Mouse (Mus musculus): Measurements from ENCODE around the gene Mrln. TPM values are rescaled to one million over a fixed set of nuclear protein-coding genes. Genes with fewer than 3 reads are reported as not detected.
A peak's percentile ranks its signal among the peaks of the same experiment; 100 is the strongest.

The Mrln gene
- polyA plus RNA-seq, 1 experiment: 0.82 TPM

DNA sequence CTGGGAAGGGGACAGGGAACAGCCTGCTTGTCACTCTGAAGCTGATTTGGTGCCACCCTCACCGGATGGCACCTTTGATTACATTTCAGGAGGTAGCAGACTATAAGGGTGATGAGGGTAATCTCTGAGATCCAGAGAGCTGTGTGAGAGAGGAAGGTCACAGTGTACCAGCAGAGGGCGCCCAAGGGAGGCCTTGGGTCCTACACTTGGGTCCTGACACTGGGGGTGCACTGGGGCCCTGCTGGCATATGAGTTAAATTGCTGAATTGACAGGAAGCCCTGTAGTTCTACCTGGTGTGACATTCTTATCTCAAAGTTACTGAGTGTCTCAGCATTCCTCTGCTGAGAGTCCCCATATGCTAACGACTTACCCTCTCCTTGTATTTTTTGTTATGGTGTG is 31.1 kb upstream of the Mrln start:
- DNase-seq (ENCODE audit: low read depth): peak; percentile 44
- TF ChIP-seq CTCF (IDR thresholded peaks at IDR 0.05; ENCODE audit: borderline replicate concordance, extremely low read depth, insufficient read depth, insufficient read length) (peak; percentile 72), POLR2A (IDR thresholded peaks at IDR 0.05; ENCODE audit: borderline replicate concordance, extremely low read depth, insufficient read depth, insufficient read length, poor library complexity, severe bottlenecking) (no peak)

DNA sequence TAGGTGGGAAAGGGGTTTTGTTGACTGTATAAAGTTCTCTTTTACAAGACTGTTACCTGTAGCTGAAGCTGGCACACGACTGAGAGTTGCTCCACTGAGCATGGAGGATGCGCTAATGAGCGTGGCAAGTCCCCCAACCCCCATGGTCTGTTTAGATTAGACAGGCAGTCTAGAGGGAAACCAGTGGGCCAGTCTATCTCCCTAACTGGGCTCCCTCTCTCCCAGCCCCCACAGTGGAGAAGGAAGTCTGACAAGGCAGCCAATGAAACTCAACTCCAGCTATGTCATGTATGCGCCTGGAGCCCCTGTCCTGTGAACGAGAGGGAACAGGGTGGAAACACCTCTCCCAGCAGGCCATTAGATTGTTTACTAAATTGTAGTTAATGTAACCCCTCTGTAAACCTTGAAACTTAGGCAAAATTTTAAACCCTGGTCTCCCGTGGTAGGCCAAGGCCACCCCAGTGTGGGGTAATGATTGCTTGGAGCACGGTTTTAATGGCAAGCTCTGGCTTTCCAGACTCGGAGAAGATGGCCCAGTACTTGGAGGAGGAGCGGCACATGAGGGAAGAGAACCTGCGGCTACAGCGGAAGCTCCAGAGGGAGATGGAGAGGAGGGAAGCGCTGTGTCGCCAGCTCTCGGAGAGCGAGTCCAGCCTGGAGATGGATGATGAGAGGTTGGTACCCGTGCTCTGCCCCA is 29.8 kb upstream of the Mrln start:
- DNase-seq (ENCODE audit: low read depth): no peak
- TF ChIP-seq POLR2A (IDR thresholded peaks at IDR 0.05; ENCODE audit: borderline replicate concordance, extremely low read depth, insufficient read depth, insufficient read length, poor library complexity, severe bottlenecking) (no peak), CTCF (IDR thresholded peaks at IDR 0.05; ENCODE audit: borderline replicate concordance, extremely low read depth, insufficient read depth, insufficient read length) (no peak)

GRCm38 (mm10) chr10:70180727-70181126 is 23.7 kb upstream of the Mrln start:
- TF ChIP-seq POLR2A (IDR thresholded peaks at IDR 0.05; ENCODE audit: borderline replicate concordance, extremely low read depth, insufficient read depth, insufficient read length, poor library complexity, severe bottlenecking): no peak
- TF ChIP-seq CTCF (IDR thresholded peaks at IDR 0.05; ENCODE audit: borderline replicate concordance, extremely low read depth, insufficient read depth, insufficient read length): no peak
- DNase-seq (ENCODE audit: low read depth): no peak

- no peak for DNase-seq (ENCODE audit: low read depth)
- TF ChIP-seq POLR2A (IDR thresholded peaks at IDR 0.05; ENCODE audit: borderline replicate concordance, extremely low read depth, insufficient read depth, insufficient read length, poor library complexity, severe bottlenecking) (no peak), CTCF (IDR thresholded peaks at IDR 0.05; ENCODE audit: borderline replicate concordance, extremely low read depth, insufficient read depth, insufficient read length) (no peak)
Observed at GRCm38 (mm10) chr10:70181279-70181972, 23.0 kb upstream of the Mrln start.

DNA sequence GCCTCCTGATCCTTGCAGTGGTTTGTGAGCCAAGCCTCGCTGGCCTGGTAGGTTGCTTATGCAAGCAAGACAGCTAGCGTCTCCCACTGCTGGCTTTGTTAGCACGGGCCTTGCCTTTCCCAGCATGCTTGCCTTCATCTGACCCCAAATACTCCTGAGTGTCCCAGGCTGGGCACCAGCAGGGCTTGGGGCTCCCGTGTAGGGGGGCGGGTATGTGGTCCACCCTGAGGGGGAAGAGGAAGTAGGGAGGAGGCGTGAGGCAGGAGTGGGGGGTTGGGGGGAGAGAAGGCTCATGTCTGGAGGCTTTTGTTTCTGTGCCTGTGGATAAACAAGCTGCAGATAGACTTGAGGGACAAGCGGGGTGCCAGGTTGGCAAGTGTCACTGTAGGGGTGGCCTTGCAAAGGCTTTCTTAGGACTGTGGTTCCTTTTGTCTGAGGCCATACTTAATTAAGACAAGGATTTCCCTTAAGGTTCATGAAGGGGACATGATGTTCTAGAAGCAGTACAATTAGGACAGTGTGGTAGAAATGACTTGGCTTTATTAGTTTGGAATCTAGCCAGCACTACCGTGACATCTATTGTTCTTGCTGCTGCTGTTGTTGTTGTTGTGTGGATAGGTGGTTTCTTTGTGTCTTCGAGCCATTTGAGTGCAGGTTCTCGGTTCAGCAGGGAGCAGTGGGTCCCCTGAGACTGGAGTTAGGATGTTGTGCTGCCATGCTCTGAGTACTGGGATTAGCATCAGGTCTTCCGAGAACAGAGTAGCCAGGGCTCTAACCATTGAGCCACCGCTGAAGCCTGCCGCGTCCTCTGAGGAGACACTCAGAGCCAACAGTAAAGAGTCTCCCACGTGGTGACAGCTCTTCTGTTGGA is 21.0 kb upstream of the Mrln start:
- peak; percentile 38 for DNase-seq (ENCODE audit: low read depth)
- TF ChIP-seq POLR2A (IDR thresholded peaks at IDR 0.05; ENCODE audit: borderline replicate concordance, extremely low read depth, insufficient read depth, insufficient read length, poor library complexity, severe bottlenecking): no peak
- no peak for TF ChIP-seq CTCF (IDR thresholded peaks at IDR 0.05; ENCODE audit: borderline replicate concordance, extremely low read depth, insufficient read depth, insufficient read length)

- no peak for DNase-seq (ENCODE audit: low read depth)
- TF ChIP-seq POLR2A (IDR thresholded peaks at IDR 0.05; ENCODE audit: borderline replicate concordance, extremely low read depth, insufficient read depth, insufficient read length, poor library complexity, severe bottlenecking) (no peak), CTCF (IDR thresholded peaks at IDR 0.05; ENCODE audit: borderline replicate concordance, extremely low read depth, insufficient read depth, insufficient read length) (peak; percentile 68)
Observed at GRCm38 (mm10) chr10:70186136-70186535, 18.3 kb upstream of the Mrln start.

DNA sequence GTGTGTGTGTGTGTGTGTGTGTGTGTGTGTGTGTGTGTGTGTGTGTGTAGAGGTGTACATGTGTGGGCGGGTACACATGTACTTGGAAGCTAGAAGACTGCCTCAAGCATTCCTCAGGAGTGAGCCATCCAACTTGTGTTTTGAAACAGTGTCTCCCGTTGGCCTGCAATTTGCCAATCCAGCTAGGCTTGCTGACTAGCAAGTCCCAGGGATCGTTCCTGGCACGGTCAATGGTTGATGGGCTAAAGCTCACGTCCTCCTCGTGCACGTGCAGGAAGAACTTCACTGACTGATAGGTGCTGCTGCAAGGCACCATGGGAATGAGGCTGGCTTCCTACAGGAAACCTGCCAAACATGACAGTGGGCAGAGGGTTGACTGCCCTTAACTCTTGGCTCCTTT is 17.9 kb upstream of the Mrln start:
- no peak for DNase-seq (ENCODE audit: low read depth)
- TF ChIP-seq CTCF (IDR thresholded peaks at IDR 0.05; ENCODE audit: borderline replicate concordance, extremely low read depth, insufficient read depth, insufficient read length) (no peak), POLR2A (IDR thresholded peaks at IDR 0.05; ENCODE audit: borderline replicate concordance, extremely low read depth, insufficient read depth, insufficient read length, poor library complexity, severe bottlenecking) (no peak)

- DNase-seq (ENCODE audit: low read depth): no peak
- TF ChIP-seq CTCF (IDR thresholded peaks at IDR 0.05; ENCODE audit: borderline replicate concordance, extremely low read depth, insufficient read depth, insufficient read length) (peak; percentile 41; the same call in 1 of the 2 replicates), POLR2A (IDR thresholded peaks at IDR 0.05; ENCODE audit: borderline replicate concordance, extremely low read depth, insufficient read depth, insufficient read length, poor library complexity, severe bottlenecking) (no peak)
Observed at GRCm38 (mm10) chr10:70189864-70190263, 14.6 kb upstream of the Mrln start.

GRCm38 (mm10) chr10:70194283-70194682 is 10.2 kb upstream of the Mrln start:
- no peak for DNase-seq (ENCODE audit: low read depth)
- no peak for TF ChIP-seq POLR2A (IDR thresholded peaks at IDR 0.05; ENCODE audit: borderline replicate concordance, extremely low read depth, insufficient read depth, insufficient read length, poor library complexity, severe bottlenecking)
- TF ChIP-seq CTCF (IDR thresholded peaks at IDR 0.05; ENCODE audit: borderline replicate concordance, extremely low read depth, insufficient read depth, insufficient read length): no peak

GRCm38 (mm10) chr10:70195279-70195678 is 9.2 kb upstream of the Mrln start:
- no peak for DNase-seq (ENCODE audit: low read depth)
- TF ChIP-seq POLR2A (IDR thresholded peaks at IDR 0.05; ENCODE audit: borderline replicate concordance, extremely low read depth, insufficient read depth, insufficient read length, poor library complexity, severe bottlenecking): no peak
- no peak for TF ChIP-seq CTCF (IDR thresholded peaks at IDR 0.05; ENCODE audit: borderline replicate concordance, extremely low read depth, insufficient read depth, insufficient read length)

DNA sequence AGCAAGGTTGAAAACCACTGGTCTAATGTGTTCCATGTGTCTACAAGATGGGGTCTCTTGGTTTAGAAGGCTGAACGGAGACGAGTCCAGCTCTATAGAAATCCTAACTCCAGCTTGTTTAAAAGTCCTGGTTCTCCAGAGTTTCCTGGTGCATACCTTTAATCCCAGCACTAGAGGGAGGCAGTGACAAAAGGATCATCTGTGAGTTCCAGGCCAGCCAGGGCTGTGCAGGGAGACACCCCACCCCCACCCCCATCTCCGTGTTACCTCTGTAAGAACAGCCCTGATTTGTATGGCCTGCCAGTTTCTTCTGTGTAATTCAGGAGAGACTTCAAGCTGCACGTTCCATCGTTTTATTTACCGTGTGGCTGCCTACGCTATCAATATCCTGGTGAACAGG is 8.7 kb upstream of the Mrln start:
- TF ChIP-seq CTCF (IDR thresholded peaks at IDR 0.05; ENCODE audit: borderline replicate concordance, extremely low read depth, insufficient read depth, insufficient read length): peak; percentile 33; the same call in 1 of the 2 replicates
- no peak for TF ChIP-seq POLR2A (IDR thresholded peaks at IDR 0.05; ENCODE audit: borderline replicate concordance, extremely low read depth, insufficient read depth, insufficient read length, poor library complexity, severe bottlenecking)
- peak; percentile 63 for DNase-seq (ENCODE audit: low read depth)
